In genomic region chr5:43728375-43729165, GRCm38 (mm10) we compare ENCODE assay signal across 28 mouse cellular contexts.
DNase-seq lines count a peak whose midpoint lies in the region; ATAC-seq and TF ChIP-seq lines count a peak whose summit lies in the region.
"Had no signal": no experiment of that assay in that cellular context is flagged by ENCODE, and none has a peak within 500 bp of the region (broad histone marks: within the 10 kb centered on the region; RNA-seq: fewer than 3 reads in every experiment).

No protein-coding gene starts in this region.

- 41% methylated on average over 11 of the region's 11 CpGs for WGBS in heart, embryonic 14.5 days
- WGBS in heart, adult 2 months, result 52% methylated on average over 11 of the region's 11 CpGs
- 78% methylated on average over 11 of the region's 11 CpGs for WGBS in liver, postnatal 0 days (ENCODE audit: insufficient replicate concordance)
- 88% methylated on average over 11 of the region's 11 CpGs for WGBS in forebrain, embryonic 11.5 days

- no peaks in the 10 kb centered on the region for H3K27me3 ChIP-seq in heart, embryonic 14.5 days (ENCODE audit: control insufficient read depth, insufficient read depth, low read length)
- no peaks in the 10 kb centered on the region for H3K27me3 ChIP-seq in heart, adult 2 months (ENCODE audit: control insufficient read depth, insufficient read depth, low read length)
- H3K27me3 ChIP-seq in liver, postnatal 0 days (ENCODE audit: insufficient read depth, low read length), result no peaks in the 10 kb centered on the region
- H3K27me3 ChIP-seq in forebrain, embryonic 11.5 days (ENCODE audit: control insufficient read depth, insufficient read depth, low read length), result no peaks in the 10 kb centered on the region
- H3K27me3 ChIP-seq: forebrain, embryonic 13.5 days; limb, embryonic 13.5 days; Patski; stomach, embryonic 15.5 days had no signal

- no peak overlapping the region for H3K4me2 ChIP-seq in heart, embryonic 14.5 days (ENCODE audit: low read length)
- no peak overlapping the region for H3K4me2 ChIP-seq in liver, postnatal 0 days (ENCODE audit: low read depth, low read length)
- H3K4me2 ChIP-seq in forebrain, embryonic 11.5 days (ENCODE audit: low read depth, low read length, severe bottlenecking), result no peak overlapping the region
- H3K4me2 ChIP-seq: forebrain, embryonic 13.5 days; hindbrain, embryonic 14.5 days; limb, embryonic 13.5 days; liver, embryonic 11.5 days; midbrain, embryonic 11.5 days; stomach, embryonic 15.5 days had no signal

- no peak for TF ChIP-seq POLR2A in heart, adult 2 months (IDR thresholded peaks at IDR 0.05; ENCODE audit: insufficient read depth, low read depth, low read length)

- H3K4me1 ChIP-seq in heart, embryonic 14.5 days (ENCODE audit: control insufficient read depth in 2 of 2, insufficient read depth in 2 of 2, low read length in 2 of 2), result peaks cover 4 to 9% of the 10 kb centered on the region in 2 experiments; a peak in 3 of 4 replicates
- no peaks in the 10 kb centered on the region for H3K4me1 ChIP-seq in heart, adult 2 months (ENCODE audit: control insufficient read depth, insufficient read depth, low read length)
- no peaks in the 10 kb centered on the region for H3K4me1 ChIP-seq in liver, postnatal 0 days (ENCODE audit: insufficient read depth)
- H3K4me1 ChIP-seq in forebrain, embryonic 11.5 days (replicated peaks; ENCODE audit: control insufficient read depth, insufficient read depth, low read length), result no peaks in the 10 kb centered on the region
- H3K4me1 ChIP-seq: forebrain, embryonic 13.5 days; stomach, embryonic 15.5 days had no signal

- intact Hi-C loops in heart, adult 2 months (cut with DNase I), result no loop called here

- TF ChIP-seq CTCF in heart, adult 2 months (IDR thresholded peaks at IDR 0.05), result no peak
- TF ChIP-seq CTCF in liver, postnatal 0 days (IDR thresholded peaks at IDR 0.05; ENCODE audit: low read depth), result no peak

- no peak overlapping the region for H3K9ac ChIP-seq in heart, embryonic 14.5 days (ENCODE audit: low read length)
- no peak overlapping the region for H3K9ac ChIP-seq in heart, adult 2 months (ENCODE audit: low read depth, low read length)
- no peak overlapping the region for H3K9ac ChIP-seq in liver, postnatal 0 days (replicated peaks)
- H3K9ac ChIP-seq in forebrain, embryonic 11.5 days (ENCODE audit: low read length), result no peak overlapping the region
- H3K9ac ChIP-seq: forebrain, embryonic 13.5 days; hindbrain, embryonic 14.5 days; limb, embryonic 13.5 days; stomach, embryonic 15.5 days had no signal

- no peak for TF ChIP-seq EP300 in heart, adult 2 months (IDR thresholded peaks at IDR 0.05; ENCODE audit: insufficient read depth, low read depth, low read length)
- TF ChIP-seq EP300 in liver, postnatal 0 days (IDR thresholded peaks at IDR 0.05; ENCODE audit: low read depth), result no peak

- no peaks in the 10 kb centered on the region for H3K9me3 ChIP-seq in heart, embryonic 14.5 days (ENCODE audit: control insufficient read depth, low read length)
- H3K9me3 ChIP-seq in liver, postnatal 0 days (ENCODE audit: low read length), result no peaks in the 10 kb centered on the region
- H3K9me3 ChIP-seq in forebrain, embryonic 11.5 days (ENCODE audit: control insufficient read depth, low read length), result no peaks in the 10 kb centered on the region
- H3K9me3 ChIP-seq: forebrain, embryonic 13.5 days; limb, embryonic 13.5 days; stomach, embryonic 15.5 days had no signal

- no peak for DNase-seq in heart, adult 2 months
- DNase-seq in right cerebral cortex, adult 2 months (ENCODE audit: low spot score in 2 of 2), result peak; percentile 20 to 22
- DNase-seq in right cerebral cortex, postnatal 25 days, result no peak
- no peak for DNase-seq in liver, postnatal 0 days
- no peak for DNase-seq in forebrain, embryonic 11.5 days (ENCODE audit: low spot score)
- DNase-seq: adrenal gland, postnatal 25 days; cerebellum, adult 2 months; cerebellum, postnatal 14 days; gastrocnemius, postnatal 25 days; heart, adult 11 months; kidney, adult 2 months; kidney, postnatal 36 days; lung, postnatal 36 days; right cerebral cortex, postnatal 14 days; thymus, adult 2 months; thymus, postnatal 36 days had no signal

- H3K79me2 ChIP-seq in heart, adult 2 months (replicated peaks; ENCODE audit: control insufficient read depth, insufficient read depth, low read length), result no peaks in the 10 kb centered on the region

- ATAC-seq in heart, embryonic 14.5 days (ENCODE audit: insufficient number of reproducible peaks, insufficient read depth, low FRiP score, low read depth), result no peak
- peak; percentile 81 for ATAC-seq in activated CD4-positive, CD25-positive, alpha-beta regulatory T cell, adult 4 months
- ATAC-seq in liver, postnatal 0 days, result no peak
- ATAC-seq in forebrain, embryonic 11.5 days (replicated peaks; ENCODE audit: low FRiP score), result no peak
- ATAC-seq: forebrain, embryonic 13.5 days; midbrain, embryonic 16.5 days; Patski had no signal

- H3K27ac ChIP-seq in heart, embryonic 14.5 days (replicated peaks in 1 of 2; ENCODE audit: control insufficient read depth in 1 of 2, insufficient read depth in 1 of 2, low read depth in 2 of 2, low read length in 2 of 2), result peak overlapping the region; percentile 21 to 37; a peak in 2 of 4 replicates
- H3K27ac ChIP-seq in heart, adult 2 months, result no peak overlapping the region
- H3K27ac ChIP-seq in liver, postnatal 0 days (ENCODE audit: low read depth), result no peak overlapping the region
- H3K27ac ChIP-seq in forebrain, embryonic 11.5 days (ENCODE audit: low read depth, low read length), result no peak overlapping the region
- H3K27ac ChIP-seq: forebrain, embryonic 13.5 days; hindbrain, embryonic 14.5 days; layer of hippocampus, adult 2 months; limb, embryonic 13.5 days; stomach, embryonic 15.5 days had no signal

- H3K36me3 ChIP-seq in heart, embryonic 14.5 days (ENCODE audit: control insufficient read depth, insufficient read depth, low read length), result peaks cover 84% of the 10 kb centered on the region
- H3K36me3 ChIP-seq in heart, adult 2 months (ENCODE audit: control insufficient read depth, insufficient read depth, low read length), result no peaks in the 10 kb centered on the region; the same call in 1 of the 2 replicates
- H3K36me3 ChIP-seq in liver, postnatal 0 days (replicated peaks; ENCODE audit: insufficient read depth, low read length), result no peaks in the 10 kb centered on the region
- H3K36me3 ChIP-seq in forebrain, embryonic 11.5 days (ENCODE audit: control insufficient read depth, insufficient read depth, low read length), result no peaks in the 10 kb centered on the region; the same call in 1 of the 2 replicates

- no peak overlapping the region for H3K4me3 ChIP-seq in heart, embryonic 14.5 days (ENCODE audit: control insufficient read depth in 1 of 2, insufficient read depth in 1 of 2, low read depth in 1 of 2, low read length in 2 of 2)
- H3K4me3 ChIP-seq in heart, adult 2 months, result no peak overlapping the region
- no peak overlapping the region for H3K4me3 ChIP-seq in liver, postnatal 0 days (ENCODE audit: low read depth, low read length)
- no peak overlapping the region for H3K4me3 ChIP-seq in forebrain, embryonic 11.5 days (ENCODE audit: low read depth, low read length)
- H3K4me3 ChIP-seq: erythroblast, embryonic 14.5 days; forebrain, embryonic 13.5 days; layer of hippocampus, adult 2 months; limb, embryonic 13.5 days; stomach, embryonic 15.5 days had no signal

Comparison
In these comparisons a context has a peak if more than half of its experiments do, and no peak if none do; other contexts are left out.
1. H3K27ac ChIP-seq: peak in heart, embryonic 14.5 days (2 of 2); none in heart, adult 2 months (single experiment), liver, postnatal 0 days (single experiment) and forebrain, embryonic 11.5 days (single experiment).
2. DNase-seq: peak in right cerebral cortex, adult 2 months (2 of 2); none in heart, adult 2 months (0 of 2), right cerebral cortex, postnatal 25 days (single experiment), liver, postnatal 0 days (single experiment) and forebrain, embryonic 11.5 days (single experiment).